Mouse (Mus musculus) cerebellum, adult 2 months (tissue): ENCODE data around the gene Krtap4-6. TPM values are rescaled to one million over a fixed set of nuclear protein-coding genes. Genes with fewer than 3 reads are reported as not detected.
"Not testable (repeated sequence)": the region's sequence is repeated elsewhere in the genome, so short reads cannot be mapped to it uniquely, and the experiment has no call there.

Experiments used
- DNase-seq, 2 experiments: peaks; one replicate each; pipeline ENCODE4 v3.0.0; 2021
- H3K27ac ChIP-seq: fragments of 200-500 bp; 2 replicates; pipeline ENCODE4 v1.5.1; 2012; ENCODE audit warnings: low read length, control low read depth, inconsistent platforms; ENCODE audit not compliant: insufficient read depth
- H3K27me3 ChIP-seq: fragments of 200-500 bp; 2 replicates; pipeline ENCODE4 v1.6.1; 2012; ENCODE audit warnings: inconsistent platforms, mild to moderate bottlenecking, low read length, moderate library complexity; ENCODE audit not compliant: control insufficient read depth, insufficient read depth
- H3K4me1 ChIP-seq: fragments of 200-500 bp; 2 replicates; pipeline ENCODE4 v1.6.1; 2011; ENCODE audit warnings: low read length; ENCODE audit not compliant: control insufficient read depth, insufficient read depth
- H3K4me3 ChIP-seq: fragments of 200-500 bp; replicated peaks from 2 replicates; pipeline ENCODE3; 2011; ENCODE audit warnings: mild to moderate bottlenecking, low read depth, low read length, control low read depth; ENCODE audit not compliant: insufficient read depth
- CTCF ChIP-seq: fragments of 200-500 bp; IDR thresholded peaks from 2 replicates; pipeline ENCODE4 v1.5.1; 2011; ENCODE audit warnings: low read depth, mild to moderate bottlenecking, control low read depth, low read length, moderate library complexity, borderline replicate concordance; ENCODE audit not compliant: insufficient read depth
- POLR2A ChIP-seq: fragments of 200-500 bp; IDR thresholded peaks from 2 replicates; pipeline ENCODE4 v1.6.1; 2011; ENCODE audit warnings: low read length, control low read depth, borderline replicate concordance; ENCODE audit not compliant: insufficient read depth
- WGBS: fragments of 180-500 bp; shearing (Covaris S2); methylation state at CpG from one replicate; pipeline ENCODE4 v1.1.7; 2018; 5-methylcytosine and 5-hydroxymethylcytosine counted together
- polyA plus RNA-seq: library from polyadenylated mRNA; depleted of rRNA; stranded (reverse); fragments of >200 nt; gene quantifications from 2 replicates; pipeline ENCODE4 v1.2.3, GENCODE M21; 2012

Krtap4-6 gene
- polyA plus RNA-seq, 1 experiment, result not detected

GRCm38 (mm10) chr11:99646444-99646843 lies 19.3 kb downstream of the Krtap4-6 start:
- H3K27ac ChIP-seq, result no peak overlapping the region
- no peaks in the 10 kb centered on the region for H3K4me1 ChIP-seq
- TF ChIP-seq POLR2A (no peak), CTCF (no peak)
- WGBS, result 58% methylated on average over 15 of the region's 15 CpGs
- no peak for DNase-seq
- no peak overlapping the region for H3K4me3 ChIP-seq
- no peaks in the 10 kb centered on the region for H3K27me3 ChIP-seq

- 49% methylated on average over 3 of the region's 3 CpGs for WGBS
- TF ChIP-seq CTCF (no peak), POLR2A (no peak)
- no peak for DNase-seq
- Histone ChIP-seq H3K27me3 (no peaks in the 10 kb centered on the region), H3K4me1 (no peaks in the 10 kb centered on the region), H3K27ac (no peak overlapping the region), H3K4me3 (no peak overlapping the region)
Observed at GRCm38 (mm10) chr11:99644351-99644750, 21.4 kb downstream of the Krtap4-6 start.

- H3K27ac ChIP-seq, H3K27me3 ChIP-seq, DNase-seq, H3K4me1 ChIP-seq, H3K4me3 ChIP-seq: not testable (repeated sequence)
- WGBS, result 87% methylated on average over 9 of the region's 9 CpGs
Observed at GRCm38 (mm10) chr11:99643635-99644139, 22.1 kb downstream of the Krtap4-6 start, which contains the start of gene Krtap4-7. Krtap4-7 (minus strand) TSS chr11:99644089.

GRCm38 (mm10) chr11:99640926-99641325 lies 24.8 kb downstream of the Krtap4-6 start:
- no peaks in the 10 kb centered on the region for H3K4me1 ChIP-seq
- H3K4me3 ChIP-seq, result no peak overlapping the region
- H3K27ac ChIP-seq, result no peak overlapping the region
- WGBS, result 25% methylated on average over 1 of the region's 1 CpGs
- no peaks in the 10 kb centered on the region for H3K27me3 ChIP-seq
- no peak for TF ChIP-seq POLR2A
- no peak for TF ChIP-seq CTCF
- no peak for DNase-seq

- no peak for DNase-seq
- 48% methylated on average over 1 of the region's 1 CpGs for WGBS
- TF ChIP-seq CTCF, result no peak
- no peak for TF ChIP-seq POLR2A
- Histone ChIP-seq H3K27ac (no peak overlapping the region), H3K27me3 (no peaks in the 10 kb centered on the region), H3K4me3 (no peak overlapping the region), H3K4me1 (no peaks in the 10 kb centered on the region)
Observed at GRCm38 (mm10) chr11:99637086-99637485, 28.7 kb downstream of the Krtap4-6 start.

GRCm38 (mm10) chr11:99634653-99635134 lies 31.1 kb downstream of the Krtap4-6 start, which contains the start of gene Krtap4-2:
Krtap4-2 (minus strand) TSS chr11:99635084.
- Histone ChIP-seq H3K27ac (no peak within 1 kb of the TSS), H3K4me3 (no peak within 1 kb of the TSS), H3K4me1 (no peaks in the 10 kb centered on the region), H3K27me3 (no peaks in the 10 kb centered on the region)
- TF ChIP-seq POLR2A (no peak), CTCF (no peak)
- WGBS, result 43% methylated on average over 8 of the region's 8 CpGs
- DNase-seq, result no peak

- Histone ChIP-seq H3K27me3 (no peaks in the 10 kb centered on the region), H3K4me3 (no peak overlapping the region), H3K27ac (no peak overlapping the region), H3K4me1 (no peaks in the 10 kb centered on the region)
- no peak for DNase-seq
- 81% methylated on average over 2 of the region's 2 CpGs for WGBS
- no peak for TF ChIP-seq POLR2A
- TF ChIP-seq CTCF, result no peak
Observed at GRCm38 (mm10) chr11:99633293-99633692, 32.5 kb downstream of the Krtap4-6 start.

GRCm38 (mm10) chr11:99630890-99631289 lies 34.9 kb downstream of the Krtap4-6 start:
- no peak for DNase-seq
- no peak overlapping the region for H3K27ac ChIP-seq
- H3K4me1 ChIP-seq, result no peaks in the 10 kb centered on the region
- no peak overlapping the region for H3K4me3 ChIP-seq
- 74% methylated on average over 3 of the region's 3 CpGs for WGBS
- TF ChIP-seq POLR2A, result no peak
- TF ChIP-seq CTCF, result no peak
- no peaks in the 10 kb centered on the region for H3K27me3 ChIP-seq
